Mouse (Mus musculus): ENCODE data around the gene Pitx1.

The Pitx1 gene

DNA sequence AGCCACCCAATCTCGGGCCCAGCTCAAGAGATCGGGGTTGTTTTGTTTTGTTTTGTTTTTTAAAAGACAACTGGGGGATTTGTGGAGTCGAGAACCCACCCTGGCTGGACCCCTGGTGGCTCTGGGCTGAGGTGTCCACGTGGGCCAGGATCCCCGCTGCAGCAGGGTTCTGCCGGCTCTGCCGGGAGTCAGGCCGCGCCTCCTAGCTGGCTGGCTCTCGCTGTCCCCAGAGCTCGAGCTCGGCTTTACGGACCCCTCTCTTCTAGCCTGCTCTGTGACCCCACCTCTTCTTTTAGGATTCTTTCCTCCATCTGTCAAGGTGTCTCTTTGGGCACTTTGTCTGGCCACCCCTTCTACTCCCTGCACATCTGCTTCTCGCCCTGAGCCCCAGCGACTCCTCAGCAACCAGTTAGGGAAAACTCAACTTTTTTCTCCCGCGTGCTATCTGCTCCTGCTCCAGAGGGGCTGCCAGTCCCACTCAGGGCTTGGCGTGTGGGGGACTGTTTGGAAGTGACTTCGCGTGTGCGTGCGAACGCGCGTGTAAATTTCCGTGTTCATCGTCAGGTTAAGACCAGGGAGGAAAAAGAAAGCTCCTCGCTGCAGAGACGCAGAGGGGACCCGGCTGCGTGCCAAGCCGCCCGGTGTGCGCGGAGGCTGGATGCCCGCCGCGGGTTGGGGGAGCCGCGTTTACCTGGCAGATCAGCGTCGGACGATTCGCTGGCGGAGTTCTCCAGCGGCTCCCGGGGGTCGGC is 5.7 kb downstream of the Pitx1 start:
- no peak for DNase-seq

DNA sequence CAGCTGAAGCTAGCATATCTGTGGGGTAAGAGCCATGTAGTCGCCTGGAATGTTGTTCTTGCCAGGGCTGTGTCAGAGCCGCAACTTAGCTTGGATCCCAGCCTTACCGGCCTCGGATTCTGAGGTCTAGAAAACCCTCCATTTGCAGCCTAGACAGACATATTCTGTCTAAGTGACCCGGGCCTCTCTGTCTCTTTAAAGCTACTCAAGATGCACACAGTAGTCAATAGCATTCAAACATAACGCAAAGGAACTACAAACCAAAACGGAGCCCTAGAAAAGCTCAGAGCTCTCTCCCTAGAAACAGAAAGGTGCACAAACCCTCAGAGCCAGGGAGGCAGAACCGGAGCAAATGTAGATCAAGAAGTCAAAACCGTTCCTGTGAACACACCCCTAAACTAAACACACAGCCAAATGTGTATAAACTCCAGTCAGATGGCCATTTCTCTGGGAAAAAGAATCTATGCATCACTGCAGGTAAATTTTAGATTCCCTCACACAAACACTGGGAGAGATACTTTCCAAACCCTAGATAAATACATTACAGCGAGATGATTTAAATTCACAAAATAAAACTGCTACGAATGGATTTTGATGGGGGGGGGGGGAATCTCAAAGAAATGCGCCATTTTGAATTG is 6.9 kb downstream of the Pitx1 start:
- DNase-seq, result no peak

DNA sequence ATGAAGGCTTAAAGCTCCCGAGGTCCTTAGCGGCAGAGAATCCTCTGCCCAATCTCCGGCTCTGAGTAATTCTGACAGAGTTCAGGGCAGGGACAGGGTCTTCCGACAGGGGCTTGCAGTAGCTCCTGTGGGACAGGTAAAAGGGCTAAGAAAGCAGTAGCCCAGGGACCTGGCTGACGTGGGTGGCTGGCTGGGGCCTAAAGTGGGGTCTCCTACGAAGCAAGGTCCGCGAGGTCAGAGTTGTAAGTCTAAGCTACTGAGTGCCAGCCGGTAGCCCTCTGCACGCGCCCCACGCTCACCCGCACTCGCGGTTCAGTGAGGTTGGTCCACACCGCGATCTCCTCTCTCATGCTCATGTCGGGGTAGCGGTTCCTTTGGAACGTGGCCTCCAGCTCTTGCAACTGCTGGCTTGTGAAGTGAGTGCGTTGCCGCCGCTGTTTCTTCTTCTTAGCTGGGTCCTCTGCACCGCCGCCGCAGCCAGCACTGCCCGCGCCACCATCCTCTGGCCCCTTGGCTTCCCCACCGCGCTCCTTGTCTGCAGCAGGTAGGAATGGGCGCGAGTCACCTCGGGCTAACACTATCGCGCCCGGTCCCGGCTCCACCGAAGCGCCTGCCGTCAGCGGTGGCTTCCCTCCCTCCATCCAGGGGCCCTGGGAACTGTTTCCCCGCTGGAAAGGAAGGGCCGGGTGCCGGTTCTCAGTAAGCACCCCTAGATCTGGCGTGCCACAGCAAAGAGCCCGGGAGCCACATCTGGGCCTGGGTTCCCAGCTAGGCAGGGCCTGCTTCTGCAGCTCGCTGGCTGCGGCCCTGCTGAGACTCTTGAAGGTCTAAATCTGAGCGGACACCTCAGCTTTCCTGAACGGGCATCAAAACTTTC is 7.6 kb downstream of the Pitx1 start:
- no peak for DNase-seq

DNA sequence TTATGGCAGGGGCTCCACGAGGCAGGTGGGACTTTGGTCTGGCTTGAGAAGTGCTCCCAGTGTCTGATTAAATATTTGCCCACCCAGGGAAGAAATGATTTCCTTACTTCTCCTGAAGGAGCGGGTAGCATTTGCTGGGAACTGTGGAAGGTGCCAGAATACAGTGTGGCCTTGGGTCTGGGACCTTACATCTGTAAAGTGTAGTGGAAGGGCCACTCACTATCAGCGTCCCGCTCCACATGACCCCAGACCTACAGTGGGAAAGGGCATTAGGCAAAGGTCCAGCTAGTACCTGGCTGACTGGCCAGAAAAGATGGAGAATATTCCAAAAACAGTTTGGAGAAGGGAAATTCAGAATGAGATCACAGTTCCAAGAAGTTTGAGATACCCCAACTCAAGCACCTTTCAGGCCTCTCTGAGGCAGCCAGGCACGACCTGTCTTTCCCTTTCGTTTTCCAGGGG is 8.3 kb downstream of the Pitx1 start:
- DNase-seq, result no peak

DNA sequence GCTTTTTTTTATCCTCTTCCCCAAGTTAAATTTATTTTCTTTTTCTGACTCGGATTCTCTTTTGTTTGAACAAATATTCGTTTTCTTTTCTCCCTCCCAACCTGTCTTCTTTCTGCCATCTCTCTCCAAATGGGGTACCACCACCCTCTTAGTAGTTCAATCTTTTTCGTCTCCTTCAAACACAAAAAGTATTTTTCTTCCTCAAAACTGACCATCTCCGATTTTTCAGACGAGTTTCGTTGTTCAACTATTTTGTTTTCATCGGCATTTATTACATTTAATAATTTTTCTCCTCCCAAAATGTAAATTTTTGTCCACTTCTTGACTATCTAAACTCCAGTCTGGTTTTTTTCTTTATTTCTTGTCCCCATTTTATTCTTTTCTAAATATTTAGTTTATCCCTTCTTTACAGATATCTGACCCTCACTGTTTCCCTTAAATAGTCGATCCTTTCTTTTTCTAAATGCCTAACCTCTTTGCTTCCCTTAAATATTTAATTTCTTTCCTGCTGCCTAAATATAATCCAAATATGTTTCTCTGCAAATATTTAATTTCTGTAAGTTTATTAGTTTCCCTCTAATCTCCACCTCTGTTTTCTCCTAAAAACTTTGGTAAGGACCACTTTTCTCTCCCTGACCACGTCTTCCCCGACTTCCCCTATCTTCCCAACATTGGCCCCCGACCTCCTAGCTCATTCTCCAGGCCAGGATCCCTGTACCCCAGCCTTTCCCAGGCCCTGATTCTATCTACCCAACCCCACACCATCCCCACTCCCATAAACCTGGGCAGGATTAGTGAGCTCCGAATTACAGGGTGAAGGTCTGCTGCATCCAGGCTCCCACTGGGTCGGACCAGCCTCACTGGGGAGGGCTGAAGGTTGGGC is 9.0 kb downstream of the Pitx1 start:
- no peak for DNase-seq

DNA sequence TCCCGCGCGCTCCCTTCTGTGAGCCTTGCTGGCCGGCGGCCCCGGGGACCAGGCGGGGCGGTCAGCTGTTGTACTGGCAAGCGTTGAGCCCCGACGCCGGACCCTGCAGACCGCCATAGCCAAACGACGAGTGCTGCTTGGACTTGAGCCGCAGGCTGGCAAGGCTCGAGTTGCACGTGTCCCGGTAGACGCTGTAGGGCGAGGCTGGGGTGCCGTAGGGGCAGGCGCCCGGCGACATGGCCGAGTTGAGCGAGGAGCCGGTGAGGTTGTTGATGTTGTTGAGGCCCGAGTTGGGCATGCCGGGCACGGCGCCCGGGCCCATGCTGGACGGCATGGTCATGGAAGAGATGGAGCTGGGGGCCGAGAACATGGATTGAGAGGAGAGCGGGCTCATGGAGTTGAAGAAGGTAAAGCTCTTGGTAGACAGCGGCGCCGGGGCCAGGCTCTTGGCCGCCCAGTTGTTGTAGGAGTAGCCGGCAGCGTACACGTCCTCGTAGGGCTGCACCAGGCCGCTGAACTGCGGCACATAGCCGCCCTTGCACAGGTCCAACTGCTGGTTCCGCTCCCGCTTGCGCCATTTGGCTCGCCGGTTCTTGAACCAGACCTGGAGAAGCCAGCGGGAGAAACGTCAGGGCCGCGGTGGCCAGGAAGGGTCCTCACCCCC is 9.9 kb downstream of the Pitx1 start:
- DNase-seq, result no peak

DNA sequence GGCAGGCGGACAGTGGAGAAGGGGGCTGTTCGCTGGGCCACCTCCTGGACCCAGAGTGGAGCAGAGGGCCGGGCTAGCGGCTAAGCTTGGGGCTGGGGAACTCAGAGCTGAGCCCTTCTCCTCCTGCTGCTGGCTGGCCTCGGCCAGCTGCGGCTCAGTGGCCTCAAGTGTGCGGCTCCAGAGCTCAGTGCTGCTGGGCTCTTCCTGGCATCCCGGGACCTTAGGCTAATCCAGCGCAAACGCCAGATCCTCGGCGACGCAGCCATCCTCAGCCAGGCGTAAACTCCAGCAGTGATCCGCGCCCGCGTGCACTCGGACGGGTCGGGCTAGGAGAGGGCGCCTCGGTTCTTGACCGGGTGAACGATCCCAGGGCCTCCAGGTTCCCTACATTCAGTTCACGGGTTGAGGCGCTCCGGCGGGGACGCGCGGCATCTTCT is 10.7 kb downstream of the Pitx1 start:
- DNase-seq, result no peak

DNA sequence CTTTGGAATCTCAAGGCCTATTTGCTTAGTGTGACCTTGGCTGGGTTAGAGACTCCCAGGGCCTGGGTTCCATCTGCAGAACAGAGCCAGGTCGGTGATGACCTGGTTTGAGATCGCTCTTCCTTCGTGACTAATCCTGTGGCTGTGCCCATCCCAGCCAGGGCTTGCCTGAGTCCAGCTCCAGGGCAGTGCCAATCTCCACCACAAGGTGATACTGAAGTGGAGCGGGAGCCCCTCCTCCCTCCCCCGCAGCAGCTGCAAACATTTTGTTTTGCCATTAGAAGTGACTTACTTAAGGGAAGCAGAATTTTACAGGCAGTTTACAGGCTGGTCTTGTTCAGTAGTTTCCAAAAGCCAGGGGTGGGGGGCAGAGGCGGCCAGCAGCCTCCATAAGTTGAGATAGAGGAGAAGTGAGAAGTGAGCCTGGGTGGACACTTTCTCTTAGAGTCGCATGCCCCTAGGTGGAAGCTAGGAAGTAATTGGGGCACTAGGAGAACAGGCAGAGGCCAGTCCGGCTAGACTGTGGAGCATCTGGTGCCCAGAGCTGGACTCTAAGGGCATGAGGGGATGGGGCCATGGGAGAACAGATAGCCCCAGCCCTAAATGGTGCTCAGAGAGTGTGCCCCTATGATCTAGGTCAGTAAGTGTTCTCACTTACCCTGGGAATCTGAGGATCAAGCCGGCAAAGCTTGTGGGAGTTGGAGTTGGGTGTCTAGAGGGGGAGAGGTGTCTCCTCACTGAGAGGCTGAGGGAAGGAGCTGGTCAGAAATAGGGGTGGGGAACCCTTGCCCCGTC is 11.6 kb downstream of the Pitx1 start:
- DNase-seq, result no peak

DNA sequence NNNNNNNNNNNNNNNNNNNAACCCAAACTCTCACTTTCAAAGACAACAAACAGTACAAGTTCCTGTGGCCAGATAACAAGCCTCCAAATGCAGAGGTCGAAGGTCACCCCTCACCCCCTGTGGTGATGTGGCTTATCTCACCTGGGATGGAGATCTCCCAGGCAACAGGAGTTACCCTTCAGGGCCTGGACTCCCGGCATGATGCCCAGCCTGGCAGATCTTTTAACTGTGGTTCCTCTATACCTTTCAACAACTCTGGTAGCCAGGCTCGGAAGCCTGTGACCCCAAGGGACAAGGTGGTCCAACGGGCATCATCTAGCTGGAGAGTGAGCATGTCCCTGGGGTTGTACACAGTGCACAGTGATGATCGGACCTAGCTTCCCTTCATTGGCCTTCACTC is 13.5 kb downstream of the Pitx1 start:
- DNase-seq, result no peak

DNA sequence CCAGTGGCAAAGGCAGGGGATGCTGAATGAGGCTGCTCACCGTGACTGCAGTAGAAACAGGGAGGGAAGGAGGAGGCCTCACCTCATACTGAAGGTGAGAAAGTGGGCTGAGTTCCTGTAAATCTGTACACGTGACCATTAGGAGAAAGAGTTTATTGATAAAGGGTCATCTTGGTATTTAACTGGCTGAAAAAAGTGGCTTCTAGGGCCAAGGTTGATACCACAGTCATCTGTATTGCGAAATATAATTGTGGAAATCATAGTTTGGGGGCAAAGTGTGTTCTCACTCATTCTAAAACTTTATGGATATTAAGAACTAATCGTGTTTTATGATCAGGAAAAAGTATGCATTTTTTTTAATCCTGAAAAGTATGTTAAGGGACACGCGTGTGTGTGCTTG is 21.2 kb downstream of the Pitx1 start:
- DNase-seq, result no peak

DNA sequence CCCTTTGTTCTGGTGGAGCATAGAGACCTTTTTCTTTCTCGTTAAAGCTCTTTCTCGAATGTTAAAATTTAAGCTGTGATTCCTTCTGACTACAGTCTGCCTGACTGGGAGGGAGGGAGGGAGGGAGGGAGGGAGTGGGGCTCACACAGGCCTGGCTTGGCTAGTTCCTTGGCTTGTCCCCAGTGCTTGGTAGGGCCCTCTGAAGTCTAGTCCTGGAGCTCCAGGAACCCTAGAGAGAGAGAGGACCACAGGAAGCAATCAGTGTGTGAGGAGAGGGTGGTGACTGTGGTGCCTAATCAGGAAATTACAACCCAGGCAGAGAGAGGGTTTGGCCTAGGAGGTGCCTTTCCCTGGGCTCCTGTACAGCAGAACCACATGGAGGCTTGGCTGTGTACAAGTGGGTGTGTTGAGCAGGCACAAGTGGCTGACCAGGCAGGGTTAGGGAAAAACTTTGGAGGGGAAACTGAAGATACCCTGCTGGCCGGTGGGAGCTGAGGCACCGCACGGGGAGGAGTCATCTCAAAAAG is 22.4 kb downstream of the Pitx1 start:
- DNase-seq, result no peak

DNA sequence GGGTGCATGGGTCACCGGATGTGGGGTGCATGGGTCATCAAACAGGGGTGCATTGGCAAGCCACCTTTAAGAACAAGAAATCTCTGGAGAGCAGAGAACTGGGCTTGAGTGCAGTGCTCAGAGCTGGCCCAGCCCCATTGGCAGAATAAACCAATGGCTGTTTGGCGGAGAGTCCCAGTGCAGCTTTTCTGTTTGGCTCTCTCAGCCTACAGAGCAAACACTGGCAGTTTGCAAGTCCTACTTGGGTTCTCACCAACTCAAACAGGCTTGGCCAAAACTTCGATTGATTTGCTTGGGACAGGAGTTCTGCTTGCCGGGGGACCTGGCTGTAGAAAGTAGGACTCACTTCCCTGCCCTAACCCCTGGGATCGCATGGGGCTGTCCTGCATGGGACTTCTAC is 25.0 kb downstream of the Pitx1 start:
- no peak for DNase-seq

DNA sequence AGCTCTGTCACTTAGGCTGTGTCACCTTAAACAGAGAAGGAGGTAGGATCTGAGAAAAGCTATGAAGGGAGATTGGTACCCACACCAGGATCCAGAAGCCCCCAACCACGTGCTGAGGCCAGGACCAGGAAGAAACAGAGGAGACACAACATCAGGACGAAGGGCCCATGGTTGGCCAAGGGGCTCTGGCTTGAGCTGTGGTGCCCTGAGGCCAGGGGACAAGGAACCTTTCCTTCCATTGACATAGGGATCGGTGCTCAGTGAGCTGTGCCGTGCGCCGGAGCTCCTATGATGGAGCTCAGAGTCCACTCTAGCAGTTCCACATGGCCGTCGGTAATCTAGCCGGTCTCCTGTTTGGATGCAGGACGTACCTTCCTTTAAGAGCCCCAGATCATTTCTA is 26.3 kb downstream of the Pitx1 start:
- no peak for DNase-seq

DNA sequence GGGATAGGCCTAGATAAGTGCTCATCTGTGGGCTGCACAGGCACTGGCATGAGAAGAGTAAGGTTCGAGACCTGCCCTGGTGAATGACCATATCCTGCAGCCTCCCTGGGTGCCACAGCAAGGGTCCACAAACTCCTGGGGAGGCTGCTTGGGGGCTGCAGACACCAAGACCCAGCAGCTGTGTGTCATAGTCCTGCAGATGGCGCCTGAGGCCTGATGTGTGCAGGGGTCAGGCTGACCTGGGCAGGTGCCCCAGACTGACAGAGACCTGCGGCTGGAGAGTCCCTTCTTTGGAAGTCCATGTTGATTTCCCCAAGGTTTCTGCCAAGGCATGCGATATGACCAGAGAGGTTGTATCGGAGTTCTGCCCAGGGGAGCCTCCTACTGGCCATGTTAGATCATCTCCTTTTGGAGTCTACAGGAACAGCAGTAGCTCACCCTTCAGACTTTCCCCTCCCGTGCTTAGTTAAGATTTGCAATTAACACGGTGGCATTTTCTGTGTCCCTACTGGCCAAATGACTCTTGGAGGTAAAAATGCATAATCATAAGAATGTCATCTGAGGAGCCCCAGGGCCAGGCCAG is 26.9 kb downstream of the Pitx1 start:
- DNase-seq, result no peak

DNA sequence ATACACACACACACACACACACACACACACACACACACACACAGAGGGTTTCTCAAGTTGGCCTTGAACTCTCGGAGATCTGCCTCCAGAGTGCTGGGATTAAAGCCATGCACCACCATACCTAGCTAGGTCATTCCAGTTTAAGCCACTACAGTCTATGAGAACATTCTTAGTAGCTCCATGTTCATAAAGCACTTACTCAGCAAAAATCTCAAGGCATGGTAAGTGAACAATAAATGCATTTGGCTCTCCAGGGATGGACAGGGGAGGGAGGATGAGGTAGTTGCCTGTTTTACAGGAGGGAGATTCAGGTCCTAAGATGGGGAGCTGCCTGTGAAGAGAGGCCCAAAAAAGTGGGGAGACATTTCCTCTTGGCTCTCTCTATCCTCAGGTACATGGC is 32.0 kb downstream of the Pitx1 start:
- no peak for DNase-seq

DNA sequence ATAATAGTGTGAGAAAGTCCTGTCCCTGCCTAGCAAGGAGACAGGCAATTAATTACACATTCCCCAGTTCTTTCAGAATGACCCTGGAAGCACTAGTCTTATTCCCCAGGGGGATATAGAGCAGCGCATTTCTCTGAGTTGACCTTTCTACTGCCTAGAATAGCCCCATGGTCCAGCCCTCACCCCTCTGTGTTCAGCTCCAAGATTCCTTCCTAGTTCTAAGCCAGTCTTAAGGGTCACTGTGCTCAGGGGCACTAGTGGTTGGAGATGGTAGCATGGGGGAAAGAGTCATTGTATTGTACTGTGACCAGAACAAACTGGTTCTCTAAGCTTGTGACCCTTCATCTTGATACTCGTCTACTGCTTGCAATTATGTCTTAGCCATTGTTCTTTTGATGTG is 34.7 kb downstream of the Pitx1 start:
- no peak for DNase-seq

DNA sequence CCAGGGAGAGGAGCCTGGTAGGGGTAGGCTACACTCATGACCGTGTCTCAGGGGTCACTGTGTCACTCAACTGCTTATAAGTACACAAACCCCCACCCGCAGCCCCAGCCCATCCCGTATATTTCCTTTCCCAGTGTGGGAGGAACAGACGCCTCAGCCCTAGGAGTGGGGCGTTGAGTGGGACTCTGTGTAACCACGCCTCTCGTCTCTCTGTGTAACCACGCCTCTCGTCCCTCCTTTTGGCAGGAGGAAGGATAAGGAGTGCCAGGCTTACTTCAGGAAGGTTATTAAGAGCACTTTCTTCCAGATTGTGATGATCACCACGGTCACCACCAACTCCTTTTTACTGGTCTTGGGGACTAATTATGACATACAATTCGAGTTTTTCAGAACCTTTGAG is 49.9 kb downstream of the Pitx1 start:
- no peak for DNase-seq

DNA sequence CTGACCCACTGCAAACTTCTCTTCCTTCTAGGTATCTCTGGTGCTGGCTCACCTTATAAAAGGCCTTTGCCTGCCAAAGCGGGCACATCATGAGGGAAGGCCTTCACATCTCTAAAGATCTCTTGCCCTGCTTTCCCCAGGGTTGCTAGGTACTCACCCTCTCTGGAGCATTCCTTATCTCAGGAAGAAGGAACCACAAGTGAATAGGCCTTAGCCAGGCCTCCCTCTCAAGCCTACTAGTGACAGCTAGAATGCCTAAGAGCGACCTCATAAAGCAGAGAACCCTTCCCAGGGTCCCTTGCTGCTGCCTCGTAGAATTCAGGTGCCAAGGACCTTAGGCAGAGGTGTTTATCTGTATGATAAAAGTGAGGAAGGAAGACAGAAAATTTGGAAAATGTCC is 51.7 kb downstream of the Pitx1 start, which contains the start of gene Catsper3:
TSS of gene Catsper3 (plus strand) at position 301 of the 400 bp plus-strand sequence.
- DNase-seq, result no peak

DNA sequence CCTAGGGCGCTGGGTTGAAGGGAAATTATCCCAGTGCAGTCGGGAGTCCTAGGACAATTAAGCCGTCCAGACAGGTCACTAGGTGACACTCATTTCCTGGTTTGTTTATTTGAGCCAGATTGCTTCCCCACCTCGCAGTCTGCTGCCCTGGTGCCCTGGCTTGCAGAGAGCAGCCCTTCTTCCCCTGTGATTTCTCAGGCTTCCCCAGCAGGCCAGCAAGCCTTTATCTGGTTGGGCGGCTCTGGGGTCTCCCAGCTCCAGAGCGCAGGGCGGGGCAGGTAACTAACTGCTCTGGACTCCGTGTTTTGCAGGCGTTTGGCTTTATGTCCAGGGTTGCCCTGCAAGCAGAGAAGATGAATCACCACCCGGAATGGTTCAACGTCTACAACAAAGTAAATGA is 60.9 kb downstream of the Pitx1 start:
- no peak for DNase-seq

All from right cerebral cortex, adult 18-20 months (tissue).